ENCODE assay signal across 10 mouse cellular contexts in genomic region chr3:102152872-102153271, GRCm38 (mm10). TPM values are rescaled to one million over a fixed set of nuclear protein-coding genes. Genes with fewer than 3 reads are reported as not detected.
DNase-seq lines count a peak whose midpoint lies in the region; ATAC-seq and TF ChIP-seq lines count a peak whose summit lies in the region.
"Had no signal": no experiment of that assay in that cellular context is flagged by ENCODE, and none has a peak within 500 bp of the region (broad histone marks: within the 10 kb centered on the region; RNA-seq: fewer than 3 reads in every experiment).

No protein-coding gene starts in this region.

- no peak for DNase-seq in hindbrain, embryonic 10.5 days (ENCODE audit: low spot score)
- DNase-seq in ZHBTc4 (ENCODE audit: low read depth, low spot score): peak; percentile 86
- DNase-seq in kidney, postnatal 10 days: peak; percentile 59
- peak; percentile 46 for DNase-seq in lung, postnatal 25 days (ENCODE audit: low spot score)
- no peak for DNase-seq in gastrocnemius, adult 2 months
- DNase-seq in hindbrain, embryonic 11.5 days (ENCODE audit: low spot score): no peak
- DNase-seq in embryo, embryonic 10.5 days (ENCODE audit: low spot score): no peak
- DNase-seq: midbrain, embryonic 14.5 days; thymus, postnatal 4 days had no signal

- no peak overlapping the region for H3K4me3 ChIP-seq in hindbrain, embryonic 10.5 days
- H3K4me3 ChIP-seq in hindbrain, embryonic 16.5 days (ENCODE audit: low read length): no peak overlapping the region
- H3K4me3 ChIP-seq in gastrocnemius, adult 2 months: no peak overlapping the region
- H3K4me3 ChIP-seq in hindbrain, embryonic 11.5 days (ENCODE audit: low read depth, low read length): no peak overlapping the region

- peaks cover 13% of the 10 kb centered on the region for H3K36me3 ChIP-seq in hindbrain, embryonic 10.5 days
- H3K36me3 ChIP-seq in hindbrain, embryonic 16.5 days (ENCODE audit: control insufficient read depth, insufficient read depth, low read length): no peaks in the 10 kb centered on the region
- H3K36me3 ChIP-seq in hindbrain, embryonic 11.5 days (ENCODE audit: control insufficient read depth, insufficient read depth, low read length): 0 out of 2 replicates have a peak, but pooled peaks cover 3% of the 10 kb centered on the region

- peaks cover 42% of the 10 kb centered on the region for H3K4me1 ChIP-seq in hindbrain, embryonic 10.5 days (replicated peaks)
- no peaks in the 10 kb centered on the region for H3K4me1 ChIP-seq in hindbrain, embryonic 16.5 days (ENCODE audit: control insufficient read depth, insufficient read depth, low read depth, low read length)
- no peaks in the 10 kb centered on the region for H3K4me1 ChIP-seq in hindbrain, embryonic 11.5 days (replicated peaks; ENCODE audit: control insufficient read depth, insufficient read depth, low read length)

- no peak overlapping the region for H3K4me2 ChIP-seq in hindbrain, embryonic 16.5 days (ENCODE audit: low read length)
- H3K4me2 ChIP-seq in hindbrain, embryonic 11.5 days (replicated peaks; ENCODE audit: low read depth, low read length): no peak overlapping the region

- H3K9me3 ChIP-seq in hindbrain, embryonic 10.5 days: no peaks in the 10 kb centered on the region
- no peaks in the 10 kb centered on the region for H3K9me3 ChIP-seq in hindbrain, embryonic 16.5 days (ENCODE audit: control insufficient read depth, low read length)
- no peaks in the 10 kb centered on the region for H3K9me3 ChIP-seq in hindbrain, embryonic 11.5 days (ENCODE audit: control insufficient read depth, low read length)

- no peak overlapping the region for H3K9ac ChIP-seq in hindbrain, embryonic 16.5 days (ENCODE audit: low read depth, low read length)
- H3K9ac ChIP-seq in hindbrain, embryonic 11.5 days (ENCODE audit: low read depth, low read length): no peak overlapping the region

- intact Hi-C loops in gastrocnemius, adult 2 months (cut with DNase I): no loop called here

- H3K27me3 ChIP-seq in hindbrain, embryonic 10.5 days (ENCODE audit: insufficient read depth, poor library complexity, severe bottlenecking): peaks cover 10% of the 10 kb centered on the region; the same call in 1 of the 2 replicates
- no peaks in the 10 kb centered on the region for H3K27me3 ChIP-seq in hindbrain, embryonic 16.5 days (replicated peaks; ENCODE audit: control insufficient read depth, insufficient read depth, low read length)
- H3K27me3 ChIP-seq in hindbrain, embryonic 11.5 days (ENCODE audit: control insufficient read depth, insufficient read depth, low read length): no peaks in the 10 kb centered on the region

- WGBS in hindbrain, embryonic 10.5 days: 11% methylated on average over 4 of the region's 4 CpGs
- 45% methylated on average over 4 of the region's 4 CpGs for WGBS in hindbrain, embryonic 16.5 days
- 20% methylated on average over 4 of the region's 4 CpGs for WGBS in hindbrain, embryonic 11.5 days

- no peak for ATAC-seq in hindbrain, embryonic 16.5 days
- no peak for ATAC-seq in hindbrain, embryonic 11.5 days (ENCODE audit: low FRiP score)

- no peak for TF ChIP-seq CTCF in gastrocnemius, adult 2 months (IDR thresholded peaks at IDR 0.05)

- H3K27ac ChIP-seq in hindbrain, embryonic 10.5 days: peak overlapping the region; percentile 77
- H3K27ac ChIP-seq in hindbrain, embryonic 16.5 days (ENCODE audit: low read depth, low read length): no peak overlapping the region
- no peak overlapping the region for H3K27ac ChIP-seq in gastrocnemius, adult 2 months
- H3K27ac ChIP-seq in hindbrain, embryonic 11.5 days (ENCODE audit: low read depth, low read length): no peak overlapping the region

RNA-seq across cellular contexts. Expression of gene Vangl1, which starts 51.6 kb away (rescaled TPM):
- 13.9 and 14.7 TPM in 2 replicates for polyA plus RNA-seq in hindbrain, embryonic 10.5 days (2016; fragmentation: Nextera tagmentation; extraction: Ambion mirVana)
- polyA plus RNA-seq in hindbrain, embryonic 16.5 days (2015; fragmentation: Nextera tagmentation; extraction: Ambion mirVana): 7.9 and 14.0 TPM in 2 replicates
- 1 to 10 TPM; 1.6 to 4.1 TPM for total RNA-seq in gastrocnemius, adult 2 months (2021)
- 10.9 and 12.3 TPM in 2 replicates for polyA plus RNA-seq in hindbrain, embryonic 11.5 days (2014; fragmentation: Nextera tagmentation; extraction: Ambion mirVana)

Comparison
In these comparisons a context has a peak if more than half of its experiments do, and no peak if none do; other contexts are left out.
1. DNase-seq: peak in ZHBTc4 (single experiment), kidney, postnatal 10 days (single experiment) and lung, postnatal 25 days (single experiment); none in hindbrain, embryonic 10.5 days (single experiment), gastrocnemius, adult 2 months (single experiment), hindbrain, embryonic 11.5 days (single experiment) and embryo, embryonic 10.5 days (single experiment).